Mouse (Mus musculus): ENCODE data around the gene Arhgap9. TPM values are rescaled to one million over a fixed set of nuclear protein-coding genes. Genes with fewer than 3 reads are reported as not detected.

Arhgap9 gene
- polyA plus RNA-seq, 1 experiment from 2014 or later: 6.7 TPM

- Histone ChIP-seq H3K4me3 (replicated peaks) (peak within 1 kb of the TSS; percentile 49), H3K36me3 (no peaks in the 10 kb centered on the region), H3K4me1 (replicated peaks) (peaks cover 17% of the 10 kb centered on the region), H3K4me2 (replicated peaks) (peak within 1 kb of the TSS; percentile 82), H3K27ac (peak within 1 kb of the TSS; percentile 81), H3K9me3 (no peaks in the 10 kb centered on the region), H3K9ac (peak within 1 kb of the TSS; percentile 43), H3K27me3 (replicated peaks) (peaks cover 10% of the 10 kb centered on the region)
- WGBS: 1% methylated on average over 29 of the region's 29 CpGs
- ATAC-seq: peak; percentile 37
Measured at GRCm38 (mm10) chr10:127341891-127342639, 20.3 kb downstream of the Arhgap9 start, which contains the start of gene Gli1. Gene Gli1, minus strand, starts transcription at chr10:127341974.

GRCm38 (mm10) chr10:127343029-127343428 lies 21.3 kb downstream of the Arhgap9 start:
- no peak for ATAC-seq
- H3K27me3 ChIP-seq (replicated peaks): peaks cover 10% of the 10 kb centered on the region
- H3K4me1 ChIP-seq (replicated peaks): peaks cover 17% of the 10 kb centered on the region
- H3K27ac ChIP-seq: no peak overlapping the region
- no peak overlapping the region for H3K9ac ChIP-seq
- H3K4me3 ChIP-seq (replicated peaks): no peak overlapping the region
- 76% methylated on average over 3 of the region's 3 CpGs for WGBS
- H3K36me3 ChIP-seq: no peaks in the 10 kb centered on the region
- no peaks in the 10 kb centered on the region for H3K9me3 ChIP-seq
- no peak overlapping the region for H3K4me2 ChIP-seq (replicated peaks)

GRCm38 (mm10) chr10:127346173-127346572 lies 24.4 kb downstream of the Arhgap9 start:
- Histone ChIP-seq H3K9me3 (no peaks in the 10 kb centered on the region), H3K27me3 (replicated peaks) (no peaks in the 10 kb centered on the region; the same call in 1 of the 2 replicates), H3K36me3 (no peaks in the 10 kb centered on the region), H3K4me2 (replicated peaks) (no peak overlapping the region), H3K4me1 (replicated peaks) (peaks cover 6% of the 10 kb centered on the region), H3K27ac (no peak overlapping the region), H3K9ac (no peak overlapping the region), H3K4me3 (replicated peaks) (no peak overlapping the region)
- ATAC-seq: no peak
- WGBS: 79% methylated on average over 3 of the region's 3 CpGs

GRCm38 (mm10) chr10:127348957-127349356 lies 27.2 kb downstream of the Arhgap9 start:
- H3K9me3 ChIP-seq: no peaks in the 10 kb centered on the region
- no peaks in the 10 kb centered on the region; the same call in 1 of the 2 replicates for H3K27me3 ChIP-seq (replicated peaks)
- H3K4me2 ChIP-seq (replicated peaks): no peak overlapping the region
- no peak overlapping the region for H3K27ac ChIP-seq
- no peak overlapping the region for H3K4me3 ChIP-seq (replicated peaks)
- no peak for ATAC-seq
- H3K9ac ChIP-seq: no peak overlapping the region
- H3K4me1 ChIP-seq (replicated peaks): peaks cover 3% of the 10 kb centered on the region; the same call in 1 of the 2 replicates
- no peaks in the 10 kb centered on the region for H3K36me3 ChIP-seq
- WGBS: 66% methylated on average over 4 of the region's 4 CpGs

- Histone ChIP-seq H3K4me1 (replicated peaks) (peaks cover 3% of the 10 kb centered on the region; the same call in 1 of the 2 replicates), H3K4me2 (replicated peaks) (no peak overlapping the region), H3K27ac (no peak overlapping the region), H3K27me3 (replicated peaks) (no peaks in the 10 kb centered on the region; the same call in 1 of the 2 replicates), H3K4me3 (replicated peaks) (no peak overlapping the region), H3K9me3 (no peaks in the 10 kb centered on the region), H3K9ac (no peak overlapping the region), H3K36me3 (no peaks in the 10 kb centered on the region)
- ATAC-seq: no peak
- WGBS: 70% methylated on average over 8 of the region's 8 CpGs
Measured at GRCm38 (mm10) chr10:127349810-127350209, 28.0 kb downstream of the Arhgap9 start.

- no peak overlapping the region for H3K4me3 ChIP-seq (replicated peaks)
- WGBS: 11% methylated on average over 24 of the region's 24 CpGs
- H3K9ac ChIP-seq: no peak overlapping the region
Measured at GRCm38 (mm10) chr10:127350594-127351284, 29.0 kb downstream of the Arhgap9 start.

GRCm38 (mm10) chr10:127351285-127351595 lies 29.5 kb downstream of the Arhgap9 start:
- no peaks in the 10 kb centered on the region; the same call in 1 of the 2 replicates for H3K27me3 ChIP-seq (replicated peaks)
- no peak overlapping the region for H3K27ac ChIP-seq
- no peak overlapping the region for H3K9ac ChIP-seq
- no peak for ATAC-seq
- WGBS: 84% methylated on average over 8 of the region's 8 CpGs
- H3K4me3 ChIP-seq (replicated peaks): no peak overlapping the region
- H3K4me1 ChIP-seq (replicated peaks): peaks cover 3% of the 10 kb centered on the region; the same call in 1 of the 2 replicates
- no peaks in the 10 kb centered on the region for H3K36me3 ChIP-seq
- no peaks in the 10 kb centered on the region for H3K9me3 ChIP-seq
- no peak overlapping the region for H3K4me2 ChIP-seq (replicated peaks)

More at GRCm38 (mm10) chr10:127350594-127351284, 29.0 kb downstream of the Arhgap9 start:
- Histone ChIP-seq H3K27me3 (replicated peaks) (no peaks in the 10 kb centered on the region; the same call in 1 of the 2 replicates), H3K4me1 (replicated peaks) (peaks cover 3% of the 10 kb centered on the region; the same call in 1 of the 2 replicates), H3K36me3 (no peaks in the 10 kb centered on the region), H3K4me2 (replicated peaks) (peak overlapping the region; percentile 50), H3K27ac (no peak overlapping the region), H3K9me3 (no peaks in the 10 kb centered on the region)
- ATAC-seq: peak; percentile 85

- Histone ChIP-seq H3K27me3 (replicated peaks) (no peaks in the 10 kb centered on the region; the same call in 1 of the 2 replicates), H3K36me3 (no peaks in the 10 kb centered on the region), H3K9ac (no peak overlapping the region), H3K27ac (no peak overlapping the region), H3K9me3 (no peaks in the 10 kb centered on the region), H3K4me2 (replicated peaks) (no peak overlapping the region), H3K4me1 (replicated peaks) (peaks cover 3% of the 10 kb centered on the region; the same call in 1 of the 2 replicates), H3K4me3 (replicated peaks) (no peak overlapping the region)
- 66% methylated on average over 8 of the region's 8 CpGs for WGBS
- no peak for ATAC-seq
Measured at GRCm38 (mm10) chr10:127351719-127352118, 30.0 kb downstream of the Arhgap9 start.

- no peak for ATAC-seq
- Histone ChIP-seq H3K4me1 (replicated peaks) (peaks cover 3% of the 10 kb centered on the region; the same call in 1 of the 2 replicates), H3K36me3 (no peaks in the 10 kb centered on the region), H3K9me3 (no peaks in the 10 kb centered on the region), H3K27ac (no peak overlapping the region), H3K4me2 (replicated peaks) (no peak overlapping the region), H3K9ac (no peak overlapping the region), H3K4me3 (replicated peaks) (no peak overlapping the region), H3K27me3 (replicated peaks) (no peaks in the 10 kb centered on the region; the same call in 1 of the 2 replicates)
- WGBS: 79% methylated on average over 9 of the region's 9 CpGs
Measured at GRCm38 (mm10) chr10:127352187-127352586, 30.4 kb downstream of the Arhgap9 start.

- H3K9ac ChIP-seq: no peak overlapping the region
Measured at GRCm38 (mm10) chr10:127352766-127353165, 31.0 kb downstream of the Arhgap9 start.

GRCm38 (mm10) chr10:127353909-127354895 lies 32.4 kb downstream of the Arhgap9 start, which contains the start of gene Inhbe:
Gene Inhbe, minus strand, starts transcription at chr10:127354411.
- H3K9ac ChIP-seq: no peak within 1 kb of the TSS
- ATAC-seq: no peak
- H3K9me3 ChIP-seq: no peaks in the 10 kb centered on the region
- H3K36me3 ChIP-seq: no peaks in the 10 kb centered on the region
- peaks cover 3% of the 10 kb centered on the region; the same call in 1 of the 2 replicates for H3K4me1 ChIP-seq (replicated peaks)
- 84% methylated on average over 18 of the region's 18 CpGs for WGBS
- no peaks in the 10 kb centered on the region; the same call in 1 of the 2 replicates for H3K27me3 ChIP-seq (replicated peaks)
- H3K27ac ChIP-seq: no peak within 1 kb of the TSS
- H3K4me2 ChIP-seq (replicated peaks): no peak within 1 kb of the TSS
- H3K4me3 ChIP-seq (replicated peaks): no peak within 1 kb of the TSS

More at GRCm38 (mm10) chr10:127352766-127353165, 31.0 kb downstream of the Arhgap9 start:
- no peaks in the 10 kb centered on the region for H3K9me3 ChIP-seq
- no peak for ATAC-seq
- peaks cover 3% of the 10 kb centered on the region; the same call in 1 of the 2 replicates for H3K4me1 ChIP-seq (replicated peaks)
- H3K4me3 ChIP-seq (replicated peaks): no peak overlapping the region
- H3K4me2 ChIP-seq (replicated peaks): no peak overlapping the region
- H3K36me3 ChIP-seq: no peaks in the 10 kb centered on the region
- no peak overlapping the region for H3K27ac ChIP-seq
- no peaks in the 10 kb centered on the region; the same call in 1 of the 2 replicates for H3K27me3 ChIP-seq (replicated peaks)
- WGBS: 89% methylated on average over 11 of the region's 11 CpGs

Measured in intestine, embryonic 15.5 days (tissue).